Mouse (Mus musculus): Measurements from ENCODE around the gene Nup85.
A peak's percentile ranks its signal among the peaks of the same experiment; 100 is the strongest.

DNA sequence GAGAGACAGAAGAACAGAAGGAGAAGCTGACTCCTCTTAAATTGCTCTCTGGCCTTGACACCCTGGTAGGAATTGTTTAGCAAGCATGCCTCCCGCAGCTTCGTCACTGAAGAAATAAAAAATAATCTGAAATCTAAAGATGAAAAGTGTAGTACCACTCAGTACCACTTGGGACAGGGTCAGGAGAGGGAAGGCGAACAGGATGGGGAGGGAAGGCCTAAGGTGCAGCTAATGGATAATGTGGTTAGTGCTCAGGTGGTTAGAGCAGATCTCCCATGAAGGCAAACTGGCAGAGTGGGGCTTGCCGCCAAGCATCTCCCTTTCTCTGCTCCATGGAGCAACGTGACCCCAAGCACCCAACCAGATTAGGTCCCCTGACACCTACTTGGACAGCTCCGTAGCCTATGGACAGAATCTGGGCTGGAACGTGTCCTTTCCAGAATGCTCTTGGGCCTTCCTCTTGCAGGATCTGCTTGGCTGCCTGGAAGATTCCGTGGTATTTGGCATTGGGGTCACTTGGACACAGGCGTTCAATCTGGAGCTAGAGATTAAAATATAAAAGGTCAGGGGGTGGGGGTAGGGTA lies 59.3 kb downstream of the Nup85 start:
- peak; percentile 25; the same call in 1 of the 2 replicates for TF ChIP-seq CTCF (IDR thresholded peaks at IDR 0.05; ENCODE audit: low read depth, low read length)
- TF ChIP-seq TAL1 (conservative IDR thresholded peaks at IDR 0.05; ENCODE audit: low read depth, low read length) = no peak
- no peak for TF ChIP-seq GATA1 (IDR thresholded peaks at IDR 0.05; ENCODE audit: borderline replicate concordance, low read length)
